Mouse (Mus musculus): Measurements from ENCODE around the gene Glb1l3.
"Not testable (repeated sequence)": the region's sequence is repeated elsewhere in the genome, so short reads cannot be mapped to it uniquely, and the experiment has no call there.

Gene Glb1l3

DNA sequence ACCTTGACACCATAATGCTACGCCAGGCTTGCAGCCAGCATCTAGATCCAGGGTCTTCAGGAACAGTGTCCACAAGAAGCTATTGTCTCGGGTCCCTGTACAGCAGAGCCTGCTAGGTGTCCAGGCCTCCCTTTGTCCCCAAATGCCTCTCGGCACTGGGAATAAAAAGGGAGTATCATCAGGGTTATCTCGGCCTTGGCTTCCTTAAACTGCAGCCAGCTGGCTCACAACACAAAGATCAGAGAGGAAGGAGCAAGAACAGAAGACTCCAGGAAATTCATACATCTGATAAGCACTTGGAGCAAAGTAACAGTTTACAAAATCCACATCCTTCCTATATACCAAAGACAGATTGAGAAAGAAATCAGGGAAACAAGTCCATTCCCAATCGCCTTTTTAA is at the start of gene Glb1l3:
Glb1l3 (minus strand) TSS at position 140 of the 400 bp plus-strand sequence.
- DNase-seq (ENCODE audit: low spot score), result peak; percentile 8

DNA sequence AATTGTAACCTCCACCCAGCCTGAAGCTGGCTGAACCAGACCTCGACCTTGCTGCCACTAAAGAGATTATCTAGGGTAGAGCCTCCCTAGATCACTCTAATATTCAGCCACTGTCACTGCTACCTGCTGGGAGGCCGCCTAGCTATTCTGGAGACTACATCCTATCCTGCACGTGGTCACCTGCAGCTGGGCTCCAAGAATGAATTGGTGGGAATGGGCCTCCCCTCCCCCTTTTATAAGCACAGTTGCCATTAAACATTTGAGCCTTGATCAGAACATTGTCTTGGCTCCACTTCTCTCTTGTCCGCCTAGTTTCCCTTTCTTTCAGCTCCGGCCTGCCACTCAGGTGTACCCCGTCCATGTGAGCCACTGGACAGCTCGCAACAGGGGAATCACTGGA is 9.2 kb upstream of the Glb1l3 start:
- DNase-seq (ENCODE audit: low spot score), result not testable (repeated sequence)

DNA sequence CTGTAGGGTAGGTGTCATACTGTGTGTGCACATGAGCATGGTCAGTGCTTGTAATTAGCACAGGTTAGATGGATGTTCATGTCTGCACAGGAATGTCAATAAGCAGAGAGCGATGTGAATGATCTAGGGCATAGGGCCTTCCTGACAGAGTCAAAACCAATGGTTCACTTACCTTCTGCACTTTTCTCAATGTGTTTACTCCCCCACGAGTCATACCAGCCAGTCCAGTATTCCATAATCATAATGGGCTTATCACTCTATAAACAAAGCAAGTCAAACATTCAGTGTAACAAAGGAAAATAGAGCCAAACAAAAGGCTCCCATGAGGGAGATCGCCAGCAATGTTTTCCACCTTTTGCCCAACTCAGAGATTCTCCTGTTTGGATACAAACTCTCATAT is 29.6 kb downstream of the Glb1l3 start:
- DNase-seq (ENCODE audit: low spot score), result no peak

DNA sequence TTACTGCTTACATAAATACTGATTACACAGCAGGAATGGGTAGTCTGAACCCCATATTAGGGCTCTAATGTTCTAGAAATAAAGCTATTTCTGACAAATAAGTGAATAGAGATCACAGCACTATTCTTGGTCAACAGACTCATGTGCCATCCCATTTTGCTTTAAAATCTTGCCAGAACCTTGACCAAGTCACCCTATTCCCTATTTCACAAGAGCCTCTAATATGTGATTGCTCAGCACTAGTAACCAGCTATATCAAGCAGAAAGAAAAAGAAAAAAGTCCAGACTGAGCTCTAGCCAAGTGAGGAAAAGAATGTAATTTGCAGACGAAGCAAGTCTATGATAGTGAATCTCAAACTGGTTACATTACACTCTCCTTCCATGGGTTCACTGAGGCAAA is 40.7 kb downstream of the Glb1l3 start:
- no peak for DNase-seq (ENCODE audit: low spot score)

DNA sequence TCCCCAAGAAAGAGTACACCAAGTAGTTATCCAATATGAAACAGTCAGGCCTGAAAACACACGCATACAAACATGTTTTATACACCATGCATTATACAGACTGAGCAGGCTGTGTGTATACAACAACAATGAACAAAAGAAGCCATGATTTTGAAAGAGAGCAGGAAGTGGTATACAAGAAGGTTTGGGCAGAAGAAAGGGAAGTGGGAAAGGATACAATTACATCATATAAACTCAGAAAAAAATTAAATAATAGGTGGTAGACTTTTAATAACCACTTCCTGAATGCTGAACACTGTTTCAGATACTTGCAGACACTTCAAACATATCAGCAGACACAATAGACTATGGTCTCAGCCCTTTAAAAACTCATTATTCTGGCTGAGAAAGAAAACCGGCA is 52.0 kb downstream of the Glb1l3 start:
- DNase-seq (ENCODE audit: low spot score), result no peak

DNA sequence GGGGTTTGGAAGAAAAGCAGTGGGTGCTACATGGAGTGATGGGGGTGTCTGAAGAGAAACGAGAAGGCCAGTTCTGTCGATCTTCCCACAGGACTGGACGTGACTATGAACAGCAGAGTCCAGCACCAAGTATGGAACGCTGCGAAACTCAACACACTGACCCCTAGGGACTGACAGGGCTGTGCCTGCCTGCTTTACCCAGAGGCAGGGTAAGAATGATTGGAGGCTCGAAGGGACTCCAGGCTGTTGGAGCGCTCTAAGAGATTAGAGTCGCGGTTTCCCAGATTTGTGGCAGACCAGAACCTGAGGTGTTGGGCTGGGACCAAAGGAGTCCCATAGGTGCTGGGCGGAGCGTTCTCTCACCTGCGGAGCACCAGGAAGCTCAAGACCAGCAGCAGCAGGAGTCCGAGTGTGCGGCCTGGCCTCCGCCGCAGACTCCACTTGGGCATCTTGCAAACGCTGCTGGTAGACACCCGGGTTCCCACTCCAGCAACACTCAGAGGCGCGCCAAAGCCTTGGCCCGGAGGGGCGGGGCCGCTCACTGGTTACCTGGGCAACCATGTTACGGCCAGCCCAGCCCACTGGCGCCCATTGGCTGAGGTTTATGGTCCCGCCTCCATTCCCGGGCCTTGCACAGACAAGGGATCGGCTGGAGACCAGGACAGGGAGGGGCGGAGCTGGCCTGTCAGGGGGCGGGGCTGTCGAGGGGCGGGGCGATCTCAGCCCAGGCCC is 54.6 kb downstream of the Glb1l3 start, which contains the start of gene Glb1l2:
Glb1l2 (minus strand) TSS at position 534 of the 732 bp plus-strand sequence.
- DNase-seq (ENCODE audit: low spot score), result peak; percentile 94

DNA sequence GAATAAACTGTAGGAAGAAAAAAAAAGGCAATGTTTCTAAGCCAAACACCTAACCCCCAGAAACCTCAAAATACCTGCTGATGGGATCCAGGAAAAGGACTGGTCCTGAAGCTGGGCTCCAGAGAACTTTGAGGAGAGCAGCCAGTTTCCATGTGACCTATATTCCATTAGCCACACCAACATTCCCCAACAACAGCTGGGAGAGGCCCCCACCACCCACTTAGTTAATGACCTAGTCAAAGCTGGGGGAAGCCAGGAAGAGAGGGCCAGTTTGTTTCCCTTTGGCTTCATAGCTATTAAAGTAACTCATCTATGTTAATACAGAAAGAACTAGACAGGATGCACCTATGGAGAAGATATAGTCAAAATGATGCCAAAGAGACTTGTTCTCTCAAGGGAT is 56.4 kb downstream of the Glb1l3 start:
- DNase-seq (ENCODE audit: low spot score), result no peak

DNA sequence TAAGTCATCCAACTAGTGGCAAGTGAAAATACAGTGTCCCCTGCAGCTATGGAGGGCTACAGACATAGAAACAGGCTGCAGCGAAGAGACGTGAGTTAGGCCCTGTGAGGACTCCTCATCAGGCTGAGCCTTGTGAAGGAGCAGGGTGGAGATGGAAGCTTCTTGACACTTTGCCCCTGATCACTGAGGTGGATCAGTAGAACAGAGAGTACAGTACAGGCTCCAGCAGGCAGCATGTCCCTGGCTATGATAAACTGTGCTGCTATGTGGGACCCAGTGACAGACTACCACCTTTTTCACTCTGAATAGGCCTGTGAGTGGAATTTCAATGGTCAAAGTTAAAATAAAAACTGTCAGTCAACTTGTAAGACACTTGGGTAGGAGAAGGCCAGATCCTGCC is 60.3 kb downstream of the Glb1l3 start:
- no peak for DNase-seq (ENCODE audit: low spot score)

DNA sequence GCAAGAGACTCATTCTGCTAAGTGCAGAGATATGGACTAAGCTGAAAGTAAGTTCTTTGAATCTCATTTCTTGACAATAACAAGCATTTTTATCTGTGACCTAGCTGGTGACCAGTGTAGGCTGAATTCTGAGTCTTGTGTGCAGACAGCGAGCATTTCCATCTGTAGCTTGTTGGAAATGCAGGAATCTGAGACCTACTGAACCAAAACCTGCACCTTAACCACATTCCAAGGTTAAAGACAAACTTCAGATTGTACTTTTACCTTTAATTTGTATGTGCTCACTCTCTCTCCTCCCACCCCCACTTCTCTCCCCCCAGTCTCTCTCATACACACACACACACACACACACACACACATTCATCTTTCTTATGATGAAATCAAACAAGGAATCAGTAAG is 62.0 kb downstream of the Glb1l3 start:
- no peak for DNase-seq (ENCODE audit: low spot score)

DNA sequence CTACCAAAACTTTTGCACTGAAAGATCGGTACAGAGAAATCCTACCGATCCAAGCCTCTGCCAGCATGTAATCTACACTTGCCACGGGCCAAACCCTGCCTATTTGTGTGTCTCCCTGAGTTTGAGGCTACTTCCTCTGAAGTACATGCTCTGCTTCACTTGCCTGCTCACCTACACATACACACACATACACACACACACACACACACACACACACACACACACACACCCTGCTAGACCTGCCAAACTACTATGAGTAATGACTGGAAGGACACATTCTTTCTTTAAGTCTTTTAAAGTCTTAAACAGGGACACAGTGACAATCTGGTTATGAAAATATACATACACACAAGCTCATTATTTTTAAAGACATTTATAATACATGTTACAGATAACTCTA is 62.5 kb downstream of the Glb1l3 start:
- DNase-seq (ENCODE audit: low spot score), result no peak

DNA sequence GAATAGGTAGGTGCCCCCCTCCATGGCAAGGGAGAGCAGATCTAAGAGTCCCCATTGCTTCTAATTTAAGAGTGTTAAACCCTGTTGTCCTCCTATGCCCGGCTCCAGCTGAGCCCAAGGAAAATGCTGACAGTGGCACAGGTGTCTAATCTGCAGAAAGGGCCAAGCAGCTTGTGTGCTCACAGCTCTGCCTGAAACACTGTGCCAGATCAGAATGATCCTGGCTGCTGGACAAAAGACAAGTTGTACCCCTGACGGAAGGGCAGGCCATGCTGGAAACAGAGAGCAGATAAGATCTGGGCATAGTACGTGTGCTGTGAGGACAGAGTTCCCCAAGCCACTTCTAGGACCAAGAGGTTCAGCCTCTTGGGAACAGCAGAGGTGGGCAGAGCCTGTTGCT is 67.9 kb downstream of the Glb1l3 start:
- no peak for DNase-seq (ENCODE audit: low spot score)

DNA sequence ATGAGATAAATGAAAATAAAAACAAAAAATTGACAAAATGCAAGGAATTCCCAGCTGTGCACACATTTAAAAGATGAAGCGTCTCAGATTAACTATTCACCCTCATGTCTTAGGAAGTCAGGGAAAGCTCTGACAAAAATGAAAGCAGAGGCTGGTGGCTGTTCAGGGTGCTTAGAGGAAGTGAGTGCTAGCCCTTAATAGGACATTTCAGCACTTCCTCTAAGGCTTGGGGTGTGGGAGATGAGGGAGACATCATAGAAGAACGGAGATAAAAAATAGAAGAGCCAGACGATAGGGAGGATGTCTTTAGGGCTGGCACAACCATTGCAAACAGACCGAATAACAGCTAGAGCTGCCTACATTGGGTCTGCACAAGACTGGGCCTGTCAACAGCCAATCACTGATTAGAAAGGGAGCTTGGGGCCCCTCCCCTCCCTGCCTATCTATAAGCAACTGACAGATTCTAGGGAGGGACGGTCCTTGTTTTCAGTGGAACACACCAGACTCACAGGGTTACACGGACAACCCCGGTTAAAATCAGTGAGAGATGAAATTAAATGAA is 77.2 kb downstream of the Glb1l3 start:
- no peak for DNase-seq (ENCODE audit: low spot score)

DNA sequence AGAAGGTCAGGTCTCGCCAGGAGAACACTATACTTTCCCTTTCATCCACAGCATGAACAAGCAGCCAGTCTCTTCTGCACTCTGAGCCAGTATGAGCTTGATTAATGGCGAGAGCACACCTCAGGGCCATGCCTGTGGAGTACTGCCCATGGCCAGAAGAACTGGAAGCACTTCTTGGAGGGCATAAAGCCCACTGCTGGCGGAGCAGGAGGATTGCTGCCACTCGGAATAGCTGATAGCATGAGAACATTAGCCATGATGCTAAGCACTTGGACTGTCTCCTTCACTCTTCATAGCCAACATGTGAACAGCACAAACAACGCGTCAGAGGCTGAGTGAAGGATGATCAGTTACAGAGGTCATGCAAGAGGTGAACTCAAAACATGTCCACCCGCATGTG is 82.3 kb downstream of the Glb1l3 start:
- DNase-seq (ENCODE audit: low spot score), result no peak

DNA sequence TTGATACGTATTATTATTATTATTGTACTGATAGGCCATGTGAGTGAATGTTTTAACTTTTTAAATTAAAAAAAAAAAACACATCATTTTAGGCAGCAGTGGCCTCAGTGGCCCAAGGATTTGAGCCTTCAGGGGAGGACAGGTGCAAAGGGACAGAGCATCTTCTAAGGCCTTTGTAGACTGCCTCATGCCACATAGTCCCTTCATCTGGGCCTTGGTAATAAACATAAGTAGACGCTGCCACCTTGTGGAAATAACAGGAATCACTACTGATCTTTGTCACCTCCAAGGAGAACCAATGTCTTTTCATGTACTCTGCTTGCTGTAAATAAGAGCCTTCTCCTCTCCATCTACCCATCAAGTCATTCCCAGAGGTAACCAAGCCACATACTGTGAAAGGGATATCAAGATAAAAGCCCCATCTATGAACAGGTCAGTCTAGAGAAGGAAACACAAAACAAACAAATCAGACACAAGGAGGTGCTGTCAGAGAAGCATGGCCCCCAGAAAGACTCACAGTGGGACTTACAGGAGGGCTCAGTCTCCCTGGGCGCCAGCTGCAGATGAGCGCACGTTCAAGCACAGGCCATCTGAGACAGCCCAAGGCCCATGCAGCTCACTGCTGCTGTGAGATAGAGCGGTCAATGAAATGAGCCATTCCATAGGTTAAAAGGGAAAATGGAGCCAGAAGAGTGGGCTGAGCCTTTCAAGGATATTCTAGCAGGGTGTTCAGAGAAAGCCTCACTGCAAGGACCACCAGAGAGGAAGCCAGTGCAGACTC is 84.4 kb downstream of the Glb1l3 start:
- no peak for DNase-seq (ENCODE audit: low spot score)

DNA sequence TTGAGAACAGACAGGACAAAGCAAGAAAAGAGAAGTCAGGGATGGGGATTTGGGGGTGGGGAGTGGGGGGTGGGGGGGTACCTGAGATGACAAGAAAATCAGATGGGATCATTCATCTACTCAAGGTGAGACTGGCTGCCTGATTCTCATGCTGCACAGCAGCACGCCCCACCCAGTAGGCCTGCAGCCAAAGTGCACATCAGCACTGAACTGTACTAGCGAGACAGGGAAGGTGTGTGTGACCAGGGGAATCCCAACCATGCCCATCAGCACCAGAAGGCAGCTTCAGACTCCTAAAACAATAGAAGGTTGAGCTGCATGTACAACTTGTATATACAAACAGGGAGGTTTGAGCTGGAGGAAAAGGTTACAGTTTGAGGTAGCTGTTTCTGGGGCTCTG is 85.0 kb downstream of the Glb1l3 start:
- DNase-seq (ENCODE audit: low spot score), result no peak

DNA sequence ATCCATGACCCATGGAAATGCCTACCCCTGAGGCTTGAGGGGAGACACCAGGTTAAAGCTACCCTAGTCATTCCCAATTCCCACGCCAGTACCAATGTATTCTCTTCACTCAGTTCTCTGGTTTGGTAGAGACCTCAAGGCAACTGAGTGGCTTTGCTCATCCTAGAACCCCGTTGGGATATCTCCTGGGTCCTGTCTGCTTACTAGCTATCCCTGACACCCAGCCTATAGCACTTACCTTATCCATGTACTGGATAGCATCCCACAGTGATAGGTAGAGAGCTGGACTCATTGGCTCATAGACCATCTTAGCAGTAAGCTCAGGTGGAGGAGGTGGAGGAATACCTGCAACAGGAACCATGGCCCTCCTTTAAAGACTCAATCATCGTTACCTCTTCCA is 92.5 kb downstream of the Glb1l3 start:
- no peak for DNase-seq (ENCODE audit: low spot score)

All from ovary, postnatal 36 days (tissue).